Mouse (Mus musculus) left cerebral cortex, postnatal 36 days (tissue): ENCODE measurements around the gene Ccn2. TPM values are rescaled to one million over a fixed set of nuclear protein-coding genes. Genes with fewer than 3 reads are reported as not detected.

Experiments used
- DNase-seq, 2 experiments: peaks; one replicate each; pipeline ENCODE4 v3.0.0; 2021 to 2022; ENCODE audit warnings: low spot score in 2 of 2, mixed read lengths in 1 of 2
- intact Hi-C: fragments of 180-260 bp; cut with DNase I; formaldehyde crosslinking; loops from one replicate; pipeline ENCODE4 v1.15.1; 2025
- total RNA-seq, 2 experiments: library from RNA; stranded (reverse); gene quantifications; 2 replicates each; pipeline ENCODE4 v1.2.3; 2021

Ccn2 gene
- 10 to 100 TPM; 31.4 to 32.5 TPM for total RNA-seq

- peak; percentile 58 to 60 for DNase-seq
- intact Hi-C loops, result no loop called here
These were observed at the start of gene Ccn2 for GRCm38 (mm10) chr10:24595250-24596002. Ccn2 (plus strand) TSS chr10:24595442.

- DNase-seq, result no peak
- intact Hi-C loops, result no loop called here
These were observed 42.4 kb upstream of the Ccn2 start for GRCm38 (mm10) chr10:24552870-24553269.

GRCm38 (mm10) chr10:24554091-24554490 lies 41.2 kb upstream of the Ccn2 start:
- DNase-seq, result no peak
- intact Hi-C loops, result no loop called here

DNA sequence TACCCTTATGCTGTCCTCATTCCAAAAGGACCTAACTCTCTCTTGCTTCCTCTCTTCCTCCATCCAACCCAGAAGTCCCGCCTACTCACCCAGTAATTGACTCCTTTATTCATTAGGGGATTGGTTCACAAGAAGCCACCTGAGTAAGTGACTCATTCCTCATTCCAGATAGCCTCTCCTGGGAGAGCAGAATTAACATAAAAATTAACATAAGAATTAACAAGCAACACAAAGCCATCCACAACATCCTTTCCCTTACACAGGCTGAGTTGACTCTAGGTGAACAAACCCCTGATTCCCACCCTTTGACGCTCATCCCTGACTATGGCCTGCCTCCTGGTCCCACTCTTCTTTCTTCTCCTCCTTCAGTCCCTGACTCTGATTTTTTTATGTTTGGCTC lies 36.9 kb upstream of the Ccn2 start:
- intact Hi-C loops, result no loop called here
- no peak for DNase-seq

GRCm38 (mm10) chr10:24569691-24570420 lies 25.4 kb upstream of the Ccn2 start:
- no peak for DNase-seq
- intact Hi-C loops, result no loop called here

- intact Hi-C loops, result no loop called here
- DNase-seq, result no peak
These were observed 22.9 kb upstream of the Ccn2 start for GRCm38 (mm10) chr10:24572044-24572960.

DNA sequence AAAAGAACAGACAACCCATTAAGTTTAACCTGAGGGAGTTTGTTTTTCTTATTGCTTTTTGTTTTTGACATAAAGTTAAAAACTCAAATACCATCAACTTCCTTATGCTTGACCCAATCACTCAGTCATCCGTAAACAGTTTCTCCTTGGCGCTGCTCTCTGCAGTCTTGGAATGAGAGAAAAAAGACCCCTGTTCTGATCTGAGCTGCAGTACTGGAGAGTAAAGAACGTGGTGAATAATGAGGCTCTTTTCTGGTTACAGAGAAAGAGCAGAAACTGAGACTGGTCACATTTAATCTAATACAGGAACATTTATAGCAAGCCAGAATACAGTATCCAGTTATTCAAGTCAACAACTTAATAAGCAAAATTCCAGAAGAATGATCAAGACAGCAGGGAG lies 21.8 kb upstream of the Ccn2 start:
- no peak for DNase-seq
- intact Hi-C loops, result no loop called here

DNA sequence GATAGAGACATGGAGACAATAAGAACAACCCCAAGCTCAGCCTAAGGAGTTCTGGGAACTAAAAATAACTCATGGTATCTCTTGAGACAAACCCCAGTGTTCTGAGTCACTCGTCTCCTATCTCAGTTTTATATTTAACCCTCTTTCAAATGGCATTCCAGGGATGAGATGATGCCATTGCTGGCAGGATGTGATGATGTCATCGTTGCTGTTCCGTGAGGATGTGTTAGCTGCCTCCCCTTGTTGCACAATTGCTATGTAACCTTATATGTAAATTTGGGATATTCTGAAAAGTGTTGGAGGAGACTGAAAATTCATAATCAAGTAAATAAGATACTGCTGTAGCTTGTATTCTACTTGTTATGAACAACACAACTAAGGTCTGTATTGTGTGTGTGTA lies 14.2 kb upstream of the Ccn2 start:
- intact Hi-C loops, result no loop called here

DNA sequence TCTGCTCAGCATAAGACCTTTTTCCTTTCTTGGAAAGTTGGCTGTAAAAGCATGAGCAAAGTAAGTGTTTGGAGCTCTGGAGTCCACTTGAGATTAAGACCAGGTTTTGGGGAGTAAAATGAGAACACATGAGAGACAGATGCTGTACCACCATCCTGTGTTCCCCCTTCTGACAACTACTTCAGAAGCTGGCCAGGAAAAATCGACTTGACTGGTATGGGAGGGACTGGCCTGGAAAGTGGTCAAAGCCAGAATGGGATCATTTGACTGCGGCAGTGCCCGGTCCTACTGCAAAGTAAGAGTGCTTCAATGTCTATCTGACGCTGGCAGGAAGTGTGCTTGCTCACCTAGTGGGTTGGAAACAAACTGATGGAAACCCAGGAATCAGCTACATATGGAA lies 6.4 kb upstream of the Ccn2 start:
- DNase-seq, result no peak
- intact Hi-C loops, result no loop called here

More for the DNA sequence above, 14.2 kb upstream of the Ccn2 start:
- DNase-seq, result no peak

GRCm38 (mm10) chr10:24589238-24589637 lies 6.0 kb upstream of the Ccn2 start:
- intact Hi-C loops, result no loop called here
- no peak for DNase-seq

DNA sequence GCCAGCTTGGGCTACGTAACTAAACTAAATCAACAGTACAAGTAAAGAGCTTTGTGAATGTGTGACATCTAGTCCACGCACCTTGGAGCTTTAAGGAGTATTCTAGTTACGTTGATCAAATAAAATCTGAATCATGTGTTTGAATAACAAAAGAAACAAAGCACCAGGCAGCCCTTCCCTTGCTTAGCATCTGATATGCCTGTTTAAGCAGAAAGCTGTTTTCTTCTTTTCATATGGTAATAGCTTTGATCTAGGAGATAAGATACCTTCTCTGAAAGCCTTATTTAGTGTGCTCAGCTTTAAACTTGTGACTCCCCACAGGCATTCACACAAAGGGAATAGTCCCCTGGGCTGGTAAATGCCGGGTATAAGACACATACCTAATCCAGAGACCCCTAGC lies 4.7 kb upstream of the Ccn2 start:
- no peak for DNase-seq
- intact Hi-C loops, result loop anchor here (2.0 kb wide), 1 partner anchor 208 kb away; no protein-coding TSS in a partner anchor

- intact Hi-C loops, result loop anchor here (2.0 kb wide), 1 partner anchor 208 kb away; no protein-coding TSS in a partner anchor
- DNase-seq, result peak; percentile 72 to 75
These were observed 4.1 kb upstream of the Ccn2 start for GRCm38 (mm10) chr10:24591136-24591535.

- no peak for DNase-seq
- intact Hi-C loops, result loop anchor here (2.0 kb wide), 1 partner anchor 209 kb away; no protein-coding TSS in a partner anchor
These were observed 3.5 kb upstream of the Ccn2 start for GRCm38 (mm10) chr10:24591741-24592140.

DNA sequence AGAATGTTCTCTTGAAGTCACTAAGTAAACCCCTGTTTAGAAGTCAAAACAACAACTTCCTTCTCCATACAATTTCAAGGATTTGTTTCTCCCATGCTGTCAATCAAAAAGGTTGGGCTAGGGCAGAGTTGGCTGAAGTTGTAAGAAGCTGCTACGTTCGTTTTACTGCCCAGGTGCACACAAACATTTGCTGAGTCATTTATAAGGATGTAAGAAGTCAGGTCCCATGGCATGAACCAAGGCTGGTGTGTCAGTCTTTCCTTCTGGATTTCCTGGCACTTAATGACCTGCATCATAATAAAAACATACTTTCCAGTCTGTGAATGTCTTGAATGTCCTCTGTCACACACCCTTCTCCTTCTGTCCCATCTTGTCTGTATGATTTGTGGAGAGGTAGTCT lies 2.9 kb upstream of the Ccn2 start:
- no peak for DNase-seq
- intact Hi-C loops, result no loop called here

DNA sequence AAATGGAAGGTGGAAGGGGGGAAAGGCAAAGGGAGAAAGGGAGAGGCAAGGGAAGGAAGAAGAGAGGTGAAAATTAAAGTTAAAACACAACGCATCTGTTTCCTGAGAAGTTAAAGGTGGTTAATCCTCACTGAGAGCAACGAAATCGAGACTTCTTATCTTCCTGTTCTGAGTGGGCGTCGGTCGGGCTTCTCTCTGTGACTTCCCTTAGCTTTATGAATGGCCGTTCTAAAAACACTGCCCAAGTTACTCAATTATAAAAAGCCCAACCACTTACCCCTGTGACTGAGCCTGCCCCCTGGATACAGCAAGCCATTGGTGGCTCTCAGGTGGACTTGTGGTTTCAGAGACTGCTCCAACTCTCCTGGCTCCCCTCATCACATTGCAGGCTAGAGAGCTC lies 2.3 kb upstream of the Ccn2 start:
- no peak for DNase-seq
- intact Hi-C loops, result no loop called here

DNA sequence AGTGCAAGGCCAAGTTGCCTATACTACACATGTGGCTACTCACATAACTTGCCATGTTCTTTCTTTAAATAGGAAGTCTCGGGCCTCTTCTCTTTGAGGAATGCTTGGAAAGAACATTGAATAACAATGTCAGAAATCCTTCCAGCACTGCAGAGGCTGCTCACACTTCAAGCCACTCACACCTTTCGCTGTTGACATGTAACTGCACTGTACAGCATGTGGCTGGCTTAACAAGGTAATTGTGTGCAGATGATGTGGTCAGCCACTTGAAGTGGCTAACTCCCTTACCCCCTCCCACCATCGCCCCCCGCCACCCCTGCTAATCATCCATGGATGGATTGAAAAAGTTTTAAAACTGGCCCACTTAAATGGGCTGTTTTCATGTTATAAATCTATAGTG lies 1.7 kb upstream of the Ccn2 start:
- no peak for DNase-seq
- intact Hi-C loops, result no loop called here

- DNase-seq, result no peak
- intact Hi-C loops, result no loop called here
These were observed 994 bp downstream of the Ccn2 start for GRCm38 (mm10) chr10:24596003-24596868.

DNA sequence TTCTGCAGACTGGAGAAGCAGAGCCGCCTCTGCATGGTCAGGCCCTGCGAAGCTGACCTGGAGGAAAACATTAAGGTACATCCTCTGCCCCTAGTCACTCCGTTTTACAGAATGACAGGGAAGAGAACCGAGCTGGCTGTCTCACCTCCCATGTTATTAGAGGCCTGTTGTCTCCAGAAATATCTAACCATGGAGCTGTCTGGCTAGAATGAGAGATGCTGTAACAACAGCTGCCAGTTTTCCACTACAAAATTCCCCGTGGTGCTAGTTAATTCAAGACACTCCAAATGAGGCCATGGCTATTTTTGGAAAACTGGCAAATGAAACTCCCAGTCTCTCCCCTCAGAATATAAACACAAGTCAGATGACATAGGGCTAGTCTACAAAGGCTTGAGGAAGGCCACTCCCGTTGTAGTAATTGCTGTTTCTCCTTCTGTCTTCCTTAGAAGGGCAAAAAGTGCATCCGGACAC lies 1.7 kb downstream of the Ccn2 start:
- DNase-seq, result peak in 1 of 2 experiments; percentile 6
- intact Hi-C loops, result no loop called here

- DNase-seq, result no peak
- intact Hi-C loops, result no loop called here
These were observed 2.5 kb downstream of the Ccn2 start for GRCm38 (mm10) chr10:24597789-24598188.
